Mouse (Mus musculus): ENCODE data around the gene Fggy.

Fggy gene

DNA sequence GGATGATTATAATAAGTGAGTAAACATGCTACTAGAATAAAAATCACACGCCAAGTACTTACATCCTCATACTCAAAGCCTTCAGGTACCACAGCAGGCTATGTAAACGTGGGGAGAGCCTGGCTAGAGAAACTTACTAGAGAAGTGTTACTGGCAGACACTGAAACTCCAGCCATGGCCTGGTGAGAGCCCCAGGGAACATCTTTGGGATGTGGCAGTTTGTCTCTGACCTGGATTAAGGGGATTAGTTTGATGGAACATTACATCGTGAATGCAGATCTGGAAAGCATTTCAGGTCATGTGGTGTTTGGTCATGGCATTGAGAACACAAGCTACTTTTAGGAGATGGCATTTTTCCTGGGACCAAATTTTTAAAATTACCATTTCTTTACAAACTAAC, 303.3 kb downstream of the Fggy start:
- DNase-seq (ENCODE audit: low spot score), result no peak

DNA sequence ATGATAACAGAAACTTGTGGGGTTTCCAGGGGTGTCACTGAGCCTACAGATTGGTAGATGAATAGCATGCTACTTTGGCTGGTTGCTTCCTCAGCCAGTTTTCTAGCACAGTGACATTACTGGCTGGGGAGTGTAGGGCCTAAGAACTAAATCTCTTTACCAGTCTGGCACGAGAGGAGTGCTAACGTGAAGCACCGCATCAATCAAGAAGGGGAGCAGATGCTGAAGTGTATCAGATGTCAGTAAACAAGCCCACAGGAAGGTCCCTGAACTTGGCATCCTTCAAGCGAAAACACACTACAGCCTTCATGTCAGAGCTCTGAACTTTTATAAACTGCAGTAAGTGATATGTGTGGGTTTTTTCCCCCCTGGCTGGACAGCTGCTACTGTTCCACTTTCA, 303.8 kb downstream of the Fggy start:
- DNase-seq (ENCODE audit: low spot score), result no peak

DNA sequence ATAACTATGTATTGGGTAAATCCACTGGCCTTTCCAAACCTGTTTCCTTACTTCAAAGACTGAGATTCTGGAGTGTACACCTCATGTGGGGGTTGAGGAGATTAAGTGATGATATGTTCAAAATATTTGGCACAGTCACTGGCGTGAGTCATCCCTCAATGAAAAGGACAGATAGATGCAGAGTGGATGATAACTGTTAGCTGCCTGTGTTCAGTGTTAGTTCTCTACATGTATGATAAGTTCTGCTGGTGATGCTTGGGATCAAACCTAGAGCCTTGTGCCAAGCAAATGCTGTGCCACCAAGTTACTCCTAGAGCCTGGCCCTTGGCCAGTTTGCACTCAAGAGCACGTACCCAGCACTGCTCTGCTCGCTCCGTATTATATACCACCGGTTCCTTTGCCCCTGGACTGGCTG, 304.4 kb downstream of the Fggy start:
- DNase-seq (ENCODE audit: low spot score), result no peak

DNA sequence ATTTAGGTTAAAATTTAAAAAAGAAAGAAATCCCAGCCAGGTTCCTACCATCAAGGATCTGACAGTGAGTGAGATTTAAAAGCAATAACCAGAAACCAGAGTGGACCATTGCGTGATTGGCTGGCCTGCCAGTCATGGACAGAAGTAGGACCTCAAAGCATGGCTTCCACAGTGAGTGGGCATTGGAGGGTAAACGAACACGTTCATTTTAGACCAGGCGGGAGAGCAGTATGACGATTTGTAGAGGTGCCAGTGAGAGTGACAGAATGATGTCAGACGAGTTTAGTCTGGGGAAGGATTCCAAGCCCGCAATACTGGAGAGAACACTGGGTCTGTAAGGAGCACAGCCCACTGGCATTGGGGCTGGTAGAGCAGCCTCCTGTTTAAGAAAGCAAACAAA, 305.0 kb downstream of the Fggy start:
- DNase-seq (ENCODE audit: low spot score), result no peak

DNA sequence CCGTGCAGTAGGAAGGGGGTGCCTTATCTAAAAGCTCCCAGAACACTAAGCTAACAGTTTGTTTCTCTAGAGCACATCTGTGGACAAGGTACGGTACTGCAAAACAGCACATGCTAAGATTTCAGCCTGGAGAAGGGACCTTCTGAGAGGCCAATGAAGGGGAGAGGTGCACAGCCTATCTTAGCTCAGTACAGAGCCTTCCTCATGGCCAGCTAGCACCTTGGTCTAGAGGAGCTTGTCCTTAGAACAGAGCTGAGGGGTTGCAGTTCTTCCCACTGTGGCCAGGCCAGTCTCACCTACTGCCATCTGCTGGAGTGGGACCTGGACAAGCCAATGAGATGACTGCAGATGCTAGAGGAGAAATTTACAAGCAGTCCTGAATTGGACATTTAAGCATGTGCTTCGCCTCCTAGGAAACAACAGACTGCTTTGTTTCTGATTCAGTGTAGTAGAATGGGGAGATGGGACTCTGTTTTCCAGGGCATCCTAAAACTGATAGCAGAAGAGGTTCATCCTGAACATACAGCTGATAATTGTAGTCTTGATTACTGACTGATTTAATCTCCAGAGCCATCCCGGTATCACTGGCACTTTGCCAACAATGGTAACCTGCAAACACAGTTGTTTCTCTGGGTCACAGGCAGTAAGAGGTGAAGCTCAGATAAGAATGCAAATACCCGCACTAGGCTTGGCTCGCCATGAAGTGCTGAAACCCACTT, 305.6 kb downstream of the Fggy start:
- no peak for DNase-seq (ENCODE audit: low spot score)

DNA sequence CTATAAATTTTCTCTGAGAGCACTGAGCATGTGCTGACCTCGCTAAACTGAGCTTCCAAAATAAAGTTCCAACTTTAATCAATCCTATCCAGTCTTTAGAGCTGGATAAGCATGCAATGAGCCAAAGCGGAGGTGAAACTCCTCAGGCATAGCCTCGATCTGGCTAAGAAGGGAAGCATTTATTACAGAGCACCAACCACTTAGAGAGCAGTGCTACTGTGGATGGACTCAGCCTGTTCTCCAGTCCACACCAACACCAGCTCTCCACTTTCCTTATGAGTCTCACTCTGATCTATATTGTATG, 306.1 kb downstream of the Fggy start:
- no peak for DNase-seq (ENCODE audit: low spot score)

DNA sequence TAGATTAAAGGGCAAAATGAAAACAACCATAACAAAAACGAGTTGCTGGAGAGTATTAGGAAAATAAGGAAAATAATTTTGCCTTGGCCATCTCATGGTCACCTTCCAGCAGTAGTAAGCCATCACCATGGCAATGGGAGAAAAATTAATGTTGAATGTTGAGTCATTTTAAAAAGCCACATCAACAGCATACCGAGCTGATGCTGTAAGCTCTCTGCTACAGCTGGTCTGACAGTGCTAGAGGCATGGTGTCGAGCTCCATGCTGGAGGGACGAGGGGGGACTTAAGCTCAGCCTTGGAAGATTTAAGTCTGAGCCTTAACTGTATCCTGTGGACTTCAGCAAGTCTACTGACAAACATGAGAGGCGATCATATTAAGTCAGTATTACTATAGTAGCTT, 307.9 kb downstream of the Fggy start:
- DNase-seq (ENCODE audit: low spot score), result no peak

DNA sequence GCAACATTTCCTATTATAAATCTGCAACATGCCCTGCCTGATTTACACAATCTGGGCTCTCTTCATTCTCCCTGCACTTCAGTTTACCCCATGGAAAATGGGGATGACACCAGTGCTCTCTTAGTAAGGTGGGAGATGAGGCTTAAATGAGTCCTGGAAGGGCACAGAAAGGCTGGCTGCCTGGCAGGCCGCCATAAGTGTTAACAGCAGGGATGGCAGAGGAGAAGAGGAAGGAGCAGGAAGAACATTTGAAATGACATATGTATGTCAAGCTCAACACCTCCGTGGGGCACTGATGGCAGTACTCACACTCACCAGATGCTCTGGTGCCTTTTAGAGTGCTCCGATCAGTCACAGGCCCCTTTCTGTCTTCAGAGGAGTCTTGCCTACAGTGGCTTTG, 308.6 kb downstream of the Fggy start:
- DNase-seq (ENCODE audit: low spot score), result no peak

DNA sequence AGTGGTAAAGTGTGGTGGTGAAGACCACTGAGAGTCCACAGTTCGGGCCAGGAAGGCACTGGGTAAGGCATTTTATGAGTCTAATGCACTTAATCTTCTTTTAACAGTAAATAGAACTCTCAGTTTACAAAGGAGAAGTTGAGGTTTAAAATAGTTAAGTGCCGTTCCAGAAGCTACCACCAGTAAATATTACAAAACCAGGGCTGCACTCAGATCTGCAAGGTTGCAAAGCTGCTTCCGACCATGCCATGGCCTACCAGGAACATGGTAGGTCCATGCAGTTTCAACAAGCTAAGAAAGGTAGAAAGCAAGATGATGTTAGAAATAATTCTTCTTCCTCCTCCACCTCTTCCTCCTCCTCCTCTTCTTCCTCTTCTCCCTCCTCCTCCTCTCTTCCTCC, 309.8 kb downstream of the Fggy start:
- DNase-seq (ENCODE audit: low spot score), result no peak

DNA sequence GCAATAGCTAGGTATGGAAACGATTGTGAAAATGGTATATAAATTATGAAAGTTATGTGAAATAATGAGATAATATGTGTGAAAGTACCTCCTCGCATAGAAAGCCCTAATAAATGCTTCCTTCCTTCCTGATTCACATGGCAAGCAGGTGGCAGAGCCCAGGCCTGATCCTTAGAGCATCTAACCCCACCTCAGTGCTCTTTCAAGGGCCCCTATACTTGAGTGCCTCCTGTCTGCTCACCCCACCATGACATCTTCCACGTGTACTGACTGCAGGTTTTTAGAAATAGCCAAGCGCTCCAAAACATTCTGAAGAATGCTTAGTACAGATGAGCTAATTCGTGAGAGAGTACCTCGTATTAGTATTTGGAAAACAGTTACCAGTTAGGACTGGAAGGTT, 311.0 kb downstream of the Fggy start:
- DNase-seq (ENCODE audit: low spot score), result no peak

DNA sequence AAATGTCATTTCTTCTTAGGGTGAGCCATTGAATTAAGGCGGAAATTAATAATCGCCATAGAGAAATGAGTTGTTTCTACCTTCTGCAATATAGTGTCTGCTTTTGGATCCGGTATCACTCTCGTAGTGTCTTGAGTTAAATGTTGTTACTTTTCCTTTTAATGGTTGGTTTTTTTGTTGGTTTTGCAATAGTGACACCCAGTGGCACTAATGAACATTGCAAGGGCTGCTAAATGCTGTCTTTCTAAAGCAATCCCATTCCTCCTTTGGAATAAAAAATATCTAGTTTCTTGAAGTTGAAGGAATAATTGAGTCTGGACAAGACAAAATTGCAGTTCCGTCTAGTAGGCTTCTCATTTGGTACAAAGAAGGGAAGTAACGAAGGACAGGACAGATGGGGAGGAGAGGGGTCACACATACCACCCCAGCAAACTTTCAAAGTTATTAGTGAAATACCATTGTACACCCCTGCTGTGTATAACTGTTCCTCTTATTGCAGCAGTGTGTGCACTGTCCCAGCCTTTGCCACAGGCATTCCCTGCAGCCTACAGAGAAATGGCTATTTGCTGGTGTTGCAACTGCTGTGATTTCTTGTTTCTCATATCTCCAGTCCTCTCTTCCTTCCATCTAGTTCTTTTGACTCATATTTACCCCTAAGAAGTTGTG, 314.0 kb downstream of the Fggy start:
- DNase-seq (ENCODE audit: low spot score), result peak; percentile 8

DNA sequence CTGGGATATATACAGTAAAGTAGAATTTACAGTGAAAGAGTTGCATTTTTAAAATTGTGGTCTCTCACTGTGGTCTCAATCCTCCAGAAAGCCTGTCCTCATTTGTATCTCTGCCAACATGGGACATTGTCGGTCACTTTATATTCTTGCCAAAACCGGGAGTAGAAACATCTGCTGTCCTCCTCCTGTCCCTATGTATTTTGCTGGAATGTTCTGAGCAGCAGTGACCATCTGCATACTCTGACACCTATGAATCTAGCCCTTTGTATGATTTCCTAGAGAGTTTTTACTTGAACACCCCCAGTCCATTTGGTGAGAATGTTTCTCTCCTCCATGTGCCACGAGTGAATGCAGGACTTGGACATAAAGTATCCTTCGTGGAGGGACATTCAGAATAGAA, 318.6 kb downstream of the Fggy start:
- no peak for DNase-seq (ENCODE audit: low spot score)

DNA sequence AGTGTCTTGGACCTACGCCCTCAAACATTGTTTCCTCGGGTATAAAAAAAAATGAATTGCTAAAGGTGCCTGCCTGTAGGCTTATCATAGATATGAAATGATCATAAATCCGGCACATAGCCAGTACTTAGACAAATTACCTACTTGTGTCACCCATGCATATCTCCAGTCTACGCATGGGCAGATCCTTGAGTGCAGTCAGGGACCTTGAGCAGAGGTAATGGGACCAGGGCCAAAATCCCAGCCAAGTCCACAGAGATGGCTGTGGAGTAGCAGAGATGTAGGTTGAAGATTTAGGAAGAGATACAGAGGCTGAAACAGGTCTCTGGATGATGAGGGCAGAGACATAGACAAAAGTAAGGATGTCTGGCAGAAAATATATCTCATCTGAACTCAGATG, 320.1 kb downstream of the Fggy start:
- DNase-seq (ENCODE audit: low spot score), result no peak

DNA sequence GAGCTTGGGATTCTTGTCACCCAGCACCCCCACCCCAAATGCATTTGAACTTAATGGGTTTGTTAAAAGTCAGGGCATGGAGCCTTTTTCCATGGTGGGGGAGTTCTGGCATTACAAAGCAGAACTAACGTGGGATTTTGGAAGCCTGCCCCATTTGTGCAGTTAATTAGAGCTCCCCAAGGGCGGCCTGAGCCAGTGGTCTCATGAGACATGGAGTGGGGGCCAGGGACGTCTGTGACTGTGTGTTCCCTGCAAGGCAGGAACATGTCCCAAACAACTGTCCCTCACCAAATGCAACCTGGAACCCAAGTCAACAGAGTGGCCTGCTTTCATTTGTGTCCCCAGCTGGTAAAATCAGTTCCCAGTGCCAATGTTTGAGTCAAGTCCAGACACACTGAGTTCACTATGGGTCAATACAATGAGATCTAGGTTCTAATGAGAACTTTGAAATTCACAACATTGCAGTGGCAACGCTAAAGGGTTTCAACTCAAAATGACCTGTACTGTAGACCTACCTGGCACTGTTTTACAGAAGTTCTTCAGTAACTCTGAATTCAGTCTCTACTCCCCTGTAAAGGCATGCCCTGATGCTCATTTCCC, 324.5 kb downstream of the Fggy start:
- no peak for DNase-seq (ENCODE audit: low spot score)

DNA sequence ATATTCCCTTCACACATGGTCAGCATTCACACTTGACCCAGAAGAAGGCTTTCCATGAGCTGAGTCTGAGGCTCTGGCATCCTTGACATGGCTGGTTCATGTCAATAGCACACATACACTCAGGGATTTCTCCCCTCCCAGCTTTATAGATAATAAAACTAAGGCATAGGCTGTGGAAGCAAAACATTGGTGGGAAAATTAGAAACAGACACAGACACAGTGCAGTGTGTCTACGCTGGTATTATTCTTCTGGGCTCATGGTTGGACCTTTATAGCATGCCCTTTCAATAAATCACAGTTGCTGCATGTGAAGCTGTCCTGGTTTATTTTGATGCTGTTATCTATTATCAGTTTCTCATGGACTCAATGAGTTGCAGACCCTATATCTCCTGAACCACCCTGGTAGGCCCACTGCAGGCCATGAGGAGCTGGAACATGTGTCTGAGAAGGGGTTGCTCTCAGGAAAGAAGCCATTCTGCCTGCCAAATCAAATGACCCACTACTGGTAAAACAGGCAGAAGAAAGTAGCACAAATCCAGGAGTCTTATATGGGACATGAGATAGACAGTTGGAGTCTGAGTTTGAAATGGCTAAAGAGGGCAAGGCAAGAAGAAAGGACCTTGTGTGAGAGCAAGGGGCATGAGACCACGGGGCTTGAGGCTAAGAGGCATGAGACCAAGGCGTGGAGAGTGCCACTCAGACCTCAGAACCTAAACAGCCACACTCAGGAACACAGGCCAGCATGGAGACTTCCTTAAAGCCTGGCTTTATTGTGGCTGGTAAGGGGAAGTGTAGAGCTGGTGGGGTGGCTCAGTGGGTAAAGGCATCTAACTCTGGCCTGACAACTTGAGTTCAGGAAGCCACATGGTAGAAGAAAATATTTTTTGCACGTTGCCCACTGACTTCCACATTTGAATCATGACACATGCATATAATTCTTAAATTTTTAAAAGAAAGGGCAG, 327.2 kb downstream of the Fggy start:
- no peak for DNase-seq (ENCODE audit: low spot score)

DNA sequence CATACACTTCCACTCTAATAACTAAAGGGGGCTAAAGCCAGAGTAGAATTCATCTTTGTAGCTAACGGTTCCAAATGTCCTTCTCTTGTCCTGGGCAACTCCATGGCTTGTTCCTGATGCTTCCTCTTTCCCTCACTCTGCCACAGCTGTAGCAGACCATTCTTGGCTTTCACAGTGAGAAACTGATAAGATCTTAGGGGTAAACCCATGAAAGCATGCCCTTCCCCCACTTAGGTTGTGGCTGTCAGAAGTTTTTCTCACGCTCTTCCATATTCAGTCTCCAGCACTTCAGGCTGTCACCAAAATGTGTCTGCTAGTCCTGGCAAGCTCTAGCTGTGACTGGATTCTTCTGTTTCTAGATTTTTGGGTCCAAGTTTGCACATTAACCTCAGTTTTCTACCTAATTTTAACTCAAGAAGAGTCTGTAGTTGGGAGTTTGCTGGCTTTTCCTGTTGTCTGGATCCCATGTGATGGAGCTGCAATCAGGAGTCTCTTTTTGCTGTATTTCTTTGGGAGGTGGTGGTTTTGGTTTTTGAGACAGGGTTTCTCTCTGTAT, 338.0 kb downstream of the Fggy start:
- no peak for DNase-seq (ENCODE audit: low spot score)

DNA sequence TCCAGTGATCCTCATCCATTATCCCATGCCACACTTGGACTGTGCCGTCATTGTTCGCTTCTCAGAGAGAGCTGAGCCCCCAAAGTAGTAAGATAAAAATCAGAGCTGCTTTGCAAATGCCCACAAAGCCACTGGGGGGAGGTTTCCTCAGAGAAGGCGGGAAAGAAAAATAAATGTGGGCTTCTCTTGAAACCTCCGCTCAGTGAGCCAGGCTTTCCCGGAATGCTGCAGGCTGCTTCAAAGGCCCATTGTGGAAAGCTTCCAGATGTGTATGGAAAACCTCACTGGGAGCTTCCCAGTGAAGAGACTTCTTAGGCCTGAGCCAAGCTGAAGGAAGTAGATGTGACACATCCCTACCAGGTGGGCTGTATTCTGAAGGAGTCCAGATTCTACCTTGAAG, 339.3 kb downstream of the Fggy start:
- no peak for DNase-seq (ENCODE audit: low spot score)

DNA sequence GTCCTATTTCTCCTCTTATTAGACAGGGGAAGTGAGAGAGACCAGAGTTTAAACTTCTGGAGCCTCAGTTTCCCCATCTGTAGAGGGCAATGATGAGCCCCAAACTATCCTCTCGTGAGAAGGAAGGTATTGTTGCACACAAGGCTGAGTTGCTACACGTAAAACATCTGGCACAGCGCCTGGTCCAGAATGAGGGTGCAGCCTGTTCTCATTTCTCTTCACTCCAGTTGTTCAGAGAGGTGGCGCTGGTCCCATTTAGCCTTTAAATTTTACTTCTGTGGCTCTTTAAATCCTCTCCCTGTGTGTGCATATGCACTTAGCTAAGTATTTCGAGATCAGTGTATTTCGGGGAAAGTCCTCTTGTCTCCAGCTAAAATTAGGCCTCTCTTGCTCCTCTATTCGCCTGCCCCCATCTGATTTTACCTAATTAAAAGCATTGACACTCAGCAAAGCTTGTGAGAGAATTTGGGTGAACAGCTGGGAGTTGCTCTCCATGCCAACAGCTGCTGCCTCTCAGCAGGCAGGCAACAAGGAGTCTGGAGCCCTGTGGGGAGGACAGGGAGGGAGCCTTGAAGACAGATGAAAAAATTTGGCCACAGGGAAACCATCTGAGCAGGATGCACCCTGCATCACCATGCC, 340.0 kb downstream of the Fggy start:
- DNase-seq (ENCODE audit: low spot score), result no peak

DNA sequence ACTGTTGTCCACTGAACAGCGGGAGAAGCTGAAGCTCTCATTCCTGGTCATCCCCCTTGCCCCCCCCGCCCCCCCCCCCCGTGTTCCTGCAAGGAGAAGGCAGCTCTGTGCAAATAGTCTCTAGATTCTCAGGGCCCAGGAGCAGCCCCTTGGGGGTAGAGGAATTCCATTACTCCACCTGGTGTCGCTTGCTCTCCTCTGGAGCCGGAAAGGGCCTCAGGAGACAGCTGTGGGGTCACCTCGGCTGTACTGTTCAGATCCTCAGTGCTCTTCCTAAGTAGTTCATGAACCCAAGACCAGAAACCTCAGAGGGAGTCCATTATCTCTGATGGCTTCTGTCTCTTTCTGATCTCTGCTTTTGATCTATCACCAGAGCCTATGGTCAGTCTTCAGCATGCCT, 341.4 kb downstream of the Fggy start:
- DNase-seq (ENCODE audit: low spot score), result no peak

DNA sequence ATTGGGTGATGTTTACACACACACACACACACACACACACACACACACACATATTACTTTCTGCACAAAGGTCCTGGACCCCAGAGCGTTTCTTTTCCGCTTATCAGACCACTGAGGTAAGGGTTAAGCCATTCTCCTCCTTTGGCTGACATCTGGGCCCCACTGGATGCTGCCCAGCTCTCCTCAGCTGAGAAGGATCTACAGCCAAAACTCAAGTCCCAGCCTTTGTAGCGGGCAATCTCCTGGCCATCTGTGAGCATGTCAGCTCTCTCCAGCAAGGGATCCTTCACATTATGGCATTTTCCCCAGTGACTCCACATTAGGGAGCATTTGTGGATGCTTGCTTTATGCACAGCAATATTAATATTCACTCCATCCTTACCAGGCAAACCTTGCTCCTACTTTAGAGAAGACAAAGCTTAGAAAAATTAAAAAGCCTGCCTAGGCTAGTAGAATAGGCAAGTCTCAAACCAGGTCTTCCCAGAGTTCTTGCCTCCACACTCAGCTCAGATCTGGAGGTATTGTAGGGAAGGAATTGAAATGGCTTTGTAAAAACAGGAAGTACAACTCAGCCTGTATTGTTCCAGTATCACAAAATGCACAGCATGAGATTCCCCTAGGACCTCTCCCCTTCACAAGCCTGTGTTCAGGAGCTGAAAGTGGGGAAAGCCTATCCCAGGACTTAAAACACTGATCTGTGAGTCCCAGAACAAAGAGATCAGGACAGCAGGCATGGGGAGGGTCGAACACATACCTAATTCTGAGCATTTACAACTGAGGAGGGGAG, 342.8 kb downstream of the Fggy start:
- no peak for DNase-seq (ENCODE audit: low spot score)

DNA sequence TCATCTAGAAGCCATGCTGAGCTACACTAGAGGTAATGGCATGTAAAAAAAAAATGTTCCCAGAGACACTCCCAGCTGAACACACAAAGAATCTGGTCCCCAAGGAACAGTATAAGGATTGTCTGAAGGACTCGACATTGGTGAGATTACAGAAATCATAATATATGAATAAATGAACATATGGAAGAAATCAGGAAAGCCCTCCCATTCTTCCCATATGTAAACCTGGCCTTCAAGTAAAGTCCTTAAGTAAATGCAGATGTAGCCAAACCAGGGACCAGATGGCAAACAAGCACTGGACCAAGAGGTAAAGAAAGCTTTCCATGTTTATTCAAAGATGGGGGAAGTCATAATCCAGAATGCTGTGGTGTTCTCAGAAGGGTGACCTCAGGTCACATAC, 343.5 kb downstream of the Fggy start:
- DNase-seq (ENCODE audit: low spot score), result no peak
